21 mouse cellular contexts compared by ENCODE assay signal in genomic region chr11:53069751-53070150, GRCm38 (mm10).
DNase-seq lines count a peak whose midpoint lies in the region; ATAC-seq and TF ChIP-seq lines count a peak whose summit lies in the region.
"Had no signal": no experiment of that assay in that cellular context is flagged by ENCODE, and none has a peak within 500 bp of the region (broad histone marks: within the 10 kb centered on the region; RNA-seq: fewer than 3 reads in every experiment).

No protein-coding gene starts in this region.

- no peak overlapping the region for H3K9ac ChIP-seq in lung, postnatal 0 days (replicated peaks; ENCODE audit: low read depth)
- no peak overlapping the region for H3K9ac ChIP-seq in neural tube, embryonic 13.5 days
- H3K9ac ChIP-seq: forebrain, embryonic 13.5 days; liver, postnatal 0 days; midbrain, embryonic 12.5 days had no signal

- H3K4me1 ChIP-seq in lung, postnatal 0 days (ENCODE audit: insufficient read depth, low read depth, low read length) = no peaks in the 10 kb centered on the region
- peaks cover 27% of the 10 kb centered on the region for H3K4me1 ChIP-seq in neural tube, embryonic 13.5 days (replicated peaks)

- no peaks in the 10 kb centered on the region for H3K36me3 ChIP-seq in lung, postnatal 0 days (ENCODE audit: insufficient read depth, low read length)
- no peaks in the 10 kb centered on the region for H3K36me3 ChIP-seq in neural tube, embryonic 13.5 days
- H3K36me3 ChIP-seq: midbrain, embryonic 12.5 days had no signal

- H3K27ac ChIP-seq in lung, postnatal 0 days (ENCODE audit: low read length) = no peak overlapping the region
- 0 out of 2 replicates have a peak overlapping the region, but pooled peaks have one; percentile 3 for H3K27ac ChIP-seq in neural tube, embryonic 13.5 days (replicated peaks)
- H3K27ac ChIP-seq: forebrain, embryonic 13.5 days; gastrocnemius, adult 2 months; midbrain, embryonic 12.5 days had no signal

- H3K9me3 ChIP-seq in lung, postnatal 0 days (ENCODE audit: low read length) = no peaks in the 10 kb centered on the region
- H3K9me3 ChIP-seq in neural tube, embryonic 13.5 days = no peaks in the 10 kb centered on the region
- H3K9me3 ChIP-seq: forebrain, embryonic 13.5 days; midbrain, embryonic 12.5 days had no signal

- no peak for TF ChIP-seq EP300 in lung, postnatal 0 days (IDR thresholded peaks at IDR 0.05)

- WGBS in lung, postnatal 0 days = 57% methylated on average over 6 of the region's 6 CpGs
- 42% methylated on average over 6 of the region's 6 CpGs for WGBS in neural tube, embryonic 13.5 days

- ATAC-seq in lung, postnatal 0 days = no peak
- peak; percentile 67; the same call in 1 of the 2 replicates for ATAC-seq in neural tube, embryonic 13.5 days (ENCODE audit: low read depth)
- no peak for ATAC-seq in activated CD4-positive, CD25-positive, alpha-beta regulatory T cell, adult 4 months
- ATAC-seq: forebrain, embryonic 13.5 days; liver, postnatal 0 days had no signal

- H3K27me3 ChIP-seq in lung, postnatal 0 days (replicated peaks; ENCODE audit: insufficient read depth, low read length) = no peaks in the 10 kb centered on the region
- peaks cover 21% of the 10 kb centered on the region for H3K27me3 ChIP-seq in neural tube, embryonic 13.5 days

- DNase-seq in adrenal gland, adult 2 months = peak; percentile 4
- no peak for DNase-seq in adrenal gland, postnatal 10 days
- DNase-seq in lung, postnatal 14 days = peak; percentile 7
- DNase-seq in lung, postnatal 0 days (ENCODE audit: low spot score) = no peak
- no peak for DNase-seq in neural tube, embryonic 10.5 days (ENCODE audit: extremely low spot score, low spot score)
- no peak for DNase-seq in kidney, adult 11 months
- DNase-seq: adrenal gland, postnatal 36 days; cerebellum, adult 11 months; cerebellum, postnatal 10 days; embryo, embryonic 11 days; gastrocnemius, adult 2 months; kidney, adult 18-20 months; kidney, postnatal 4 days; liver, postnatal 0 days; right cerebral cortex, postnatal 14 days; spleen, adult 18-20 months had no signal

- H3K4me3 ChIP-seq in lung, postnatal 0 days (ENCODE audit: low read depth, low read length) = no peak overlapping the region
- H3K4me3 ChIP-seq in neural tube, embryonic 13.5 days = no peak overlapping the region
- H3K4me3 ChIP-seq: forebrain, embryonic 13.5 days; gastrocnemius, adult 2 months; midbrain, embryonic 12.5 days had no signal

- no peak overlapping the region for H3K4me2 ChIP-seq in lung, postnatal 0 days (replicated peaks; ENCODE audit: low read depth, low read length)
- H3K4me2 ChIP-seq in neural tube, embryonic 13.5 days = no peak overlapping the region
- H3K4me2 ChIP-seq: forebrain, embryonic 13.5 days; liver, embryonic 11.5 days; midbrain, embryonic 12.5 days had no signal

- no peak for TF ChIP-seq CTCF in lung, postnatal 0 days (IDR thresholded peaks at IDR 0.05)

Comparison
In these comparisons a context has a peak if more than half of its experiments do, and no peak if none do; other contexts are left out.
1. DNase-seq: peak in adrenal gland, adult 2 months (single experiment) and lung, postnatal 14 days (single experiment); none in adrenal gland, postnatal 10 days (single experiment), lung, postnatal 0 days (single experiment), neural tube, embryonic 10.5 days (single experiment) and kidney, adult 11 months (single experiment).